ENCODE assay signal across 14 mouse cellular contexts in the genomic region with DNA sequence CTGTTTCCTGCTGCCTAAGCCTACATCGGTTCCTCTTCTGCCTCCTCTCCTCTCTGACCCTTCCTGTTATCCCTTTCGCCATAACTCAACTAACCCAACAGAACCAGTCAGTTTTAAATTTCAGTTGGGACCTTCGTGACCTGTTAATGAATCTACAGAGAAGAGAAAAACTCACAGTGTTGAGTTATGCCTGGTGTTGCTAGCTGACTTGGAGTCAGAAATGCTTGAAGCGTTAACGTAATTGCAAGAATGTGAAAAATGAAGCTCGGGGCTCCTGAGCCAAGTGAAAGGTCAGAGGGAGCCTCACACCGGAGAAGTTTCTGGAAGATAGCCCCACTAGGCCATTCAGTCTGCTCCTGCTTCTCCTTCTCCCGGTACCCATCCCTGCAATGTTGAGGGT. TPM values are rescaled to one million over a fixed set of nuclear protein-coding genes. Genes with fewer than 3 reads are reported as not detected.
DNase-seq lines count a peak whose midpoint lies in the region; ATAC-seq and TF ChIP-seq lines count a peak whose summit lies in the region.
"Had no signal": no experiment of that assay in that cellular context is flagged by ENCODE, and none has a peak within 500 bp of the region (broad histone marks: within the 10 kb centered on the region; RNA-seq: fewer than 3 reads in every experiment).

No protein-coding gene starts in this region.

- no peak overlapping the region; the same call in 1 of the 2 replicates for H3K4me3 ChIP-seq in forebrain, embryonic 16.5 days (replicated peaks; ENCODE audit: low read length)
- no peak overlapping the region for H3K4me3 ChIP-seq in forebrain, embryonic 14.5 days (ENCODE audit: low read depth, low read length)
- H3K4me3 ChIP-seq in intestine, embryonic 14.5 days (ENCODE audit: low read depth, low read length) = no peak overlapping the region
- no peak overlapping the region for H3K4me3 ChIP-seq in intestine, postnatal 0 days (ENCODE audit: low read depth, low read length)
- H3K4me3 ChIP-seq in cortical plate, adult 2 months (ENCODE audit: insufficient read depth, low read length) = no peak overlapping the region
- H3K4me3 ChIP-seq in olfactory bulb, adult 2 months (ENCODE audit: insufficient read depth, low read depth, low read length) = peak overlapping the region; percentile 34; the same call in 1 of the 2 replicates
- no peak overlapping the region for H3K4me3 ChIP-seq in cerebellum, adult 2 months (replicated peaks; ENCODE audit: insufficient read depth, low read depth, low read length)
- H3K4me3 ChIP-seq: midbrain, embryonic 12.5 days; neural tube, embryonic 12.5 days had no signal

- H3K27ac ChIP-seq in forebrain, embryonic 16.5 days (ENCODE audit: low read length) = peak overlapping the region; percentile 41; the same call in 1 of the 2 replicates
- no peak overlapping the region for H3K27ac ChIP-seq in forebrain, embryonic 14.5 days (ENCODE audit: low read depth, low read length)
- peak overlapping the region; percentile 18; the same call in 1 of the 2 replicates for H3K27ac ChIP-seq in intestine, embryonic 14.5 days (ENCODE audit: low read depth)
- no peak overlapping the region for H3K27ac ChIP-seq in intestine, postnatal 0 days (ENCODE audit: low read depth, low read length)
- H3K27ac ChIP-seq in cortical plate, adult 2 months (ENCODE audit: insufficient read depth, low read length) = peak overlapping the region; percentile 20; the same call in 1 of the 2 replicates
- peak overlapping the region; percentile 67 for H3K27ac ChIP-seq in olfactory bulb, adult 2 months (ENCODE audit: insufficient read depth, low read depth, low read length)
- H3K27ac ChIP-seq in cerebellum, adult 2 months (ENCODE audit: insufficient read depth, low read length) = no peak overlapping the region
- H3K27ac ChIP-seq: midbrain, embryonic 12.5 days; neural tube, embryonic 12.5 days had no signal

- 73% methylated on average over 8 of the region's 8 CpGs for WGBS in forebrain, embryonic 16.5 days
- WGBS in forebrain, embryonic 14.5 days = 86% methylated on average over 8 of the region's 8 CpGs
- WGBS in intestine, embryonic 14.5 days = 32% methylated on average over 8 of the region's 8 CpGs
- WGBS in intestine, postnatal 0 days = 48% methylated on average over 8 of the region's 8 CpGs
- 24% methylated on average over 8 of the region's 8 CpGs for WGBS in olfactory bulb, adult 2 months
- WGBS in cerebellum, adult 2 months = 81% methylated on average over 8 of the region's 8 CpGs

- no peak for DNase-seq in forebrain, embryonic 14.5 days (ENCODE audit: low spot score)
- DNase-seq in intestine, embryonic 14.5 days (ENCODE audit: low spot score) = peak; percentile 45
- DNase-seq in cerebellum, adult 2 months = no peak
- DNase-seq: cerebellum, postnatal 36 days; lung, postnatal 10 days; right cerebral cortex, adult 18-20 months; thymus, postnatal 4 days had no signal

- H3K9ac ChIP-seq in forebrain, embryonic 16.5 days (replicated peaks; ENCODE audit: low read depth, low read length) = no peak overlapping the region
- H3K9ac ChIP-seq in forebrain, embryonic 14.5 days (ENCODE audit: low read length) = no peak overlapping the region
- H3K9ac ChIP-seq in intestine, embryonic 14.5 days (ENCODE audit: low read length) = no peak overlapping the region
- H3K9ac ChIP-seq in intestine, postnatal 0 days (ENCODE audit: low read depth, low read length) = no peak overlapping the region
- H3K9ac ChIP-seq: midbrain, embryonic 12.5 days; neural tube, embryonic 12.5 days had no signal

- no peaks in the 10 kb centered on the region for H3K9me3 ChIP-seq in forebrain, embryonic 16.5 days (ENCODE audit: control insufficient read depth, low read length)
- no peaks in the 10 kb centered on the region for H3K9me3 ChIP-seq in forebrain, embryonic 14.5 days (replicated peaks; ENCODE audit: control insufficient read depth, low read length)
- H3K9me3 ChIP-seq in intestine, embryonic 14.5 days (ENCODE audit: control insufficient read depth, low read length) = no peaks in the 10 kb centered on the region
- no peaks in the 10 kb centered on the region for H3K9me3 ChIP-seq in intestine, postnatal 0 days (ENCODE audit: control insufficient read depth)
- H3K9me3 ChIP-seq: midbrain, embryonic 12.5 days; neural tube, embryonic 12.5 days had no signal

- no peak for TF ChIP-seq CTCF in intestine, postnatal 0 days (IDR thresholded peaks at IDR 0.05; ENCODE audit: low read depth)
- TF ChIP-seq CTCF in cortical plate, adult 2 months (IDR thresholded peaks at IDR 0.05; ENCODE audit: extremely low read depth, insufficient read depth, low read length) = no peak
- TF ChIP-seq CTCF in olfactory bulb, adult 2 months (IDR thresholded peaks at IDR 0.05; ENCODE audit: insufficient read depth, low read depth, low read length) = no peak
- no peak for TF ChIP-seq CTCF in cerebellum, adult 2 months (IDR thresholded peaks at IDR 0.05; ENCODE audit: borderline replicate concordance, insufficient read depth, low read depth, low read length)

- ATAC-seq in forebrain, embryonic 16.5 days = no peak
- no peak for ATAC-seq in forebrain, embryonic 14.5 days
- ATAC-seq in intestine, embryonic 14.5 days (replicated peaks; ENCODE audit: low FRiP score, low TSS enrichment, low read depth) = no peak
- ATAC-seq in intestine, postnatal 0 days = no peak
- no peak for ATAC-seq in megakaryocyte progenitor cell, adult 5-6 weeks (replicated peaks; ENCODE audit: poor library complexity)

- H3K4me2 ChIP-seq in forebrain, embryonic 16.5 days (ENCODE audit: low read length) = peak overlapping the region; percentile 4
- no peak overlapping the region for H3K4me2 ChIP-seq in forebrain, embryonic 14.5 days (ENCODE audit: low read length)
- H3K4me2 ChIP-seq in intestine, embryonic 14.5 days (ENCODE audit: low read length) = no peak overlapping the region
- no peak overlapping the region for H3K4me2 ChIP-seq in intestine, postnatal 0 days (replicated peaks; ENCODE audit: low read depth)
- H3K4me2 ChIP-seq: midbrain, embryonic 12.5 days; neural tube, embryonic 12.5 days had no signal

- TF ChIP-seq POLR2A in cortical plate, adult 2 months (IDR thresholded peaks at IDR 0.05; ENCODE audit: extremely low read depth, insufficient read depth, low read length) = no peak
- no peak for TF ChIP-seq POLR2A in olfactory bulb, adult 2 months (IDR thresholded peaks at IDR 0.05; ENCODE audit: insufficient read depth, low read depth, low read length)
- TF ChIP-seq POLR2A in cerebellum, adult 2 months (IDR thresholded peaks at IDR 0.05; ENCODE audit: borderline replicate concordance, insufficient read depth, low read length) = no peak

- H3K36me3 ChIP-seq in forebrain, embryonic 16.5 days (ENCODE audit: control insufficient read depth, insufficient read depth) = no peaks in the 10 kb centered on the region
- H3K36me3 ChIP-seq in forebrain, embryonic 14.5 days (ENCODE audit: control insufficient read depth, insufficient read depth, low read length) = peaks cover 43% of the 10 kb centered on the region
- H3K36me3 ChIP-seq in intestine, embryonic 14.5 days (ENCODE audit: control insufficient read depth, insufficient read depth, low read length) = peaks cover 46% of the 10 kb centered on the region
- H3K36me3 ChIP-seq in intestine, postnatal 0 days (ENCODE audit: control insufficient read depth, insufficient read depth) = no peaks in the 10 kb centered on the region

- H3K27me3 ChIP-seq in forebrain, embryonic 16.5 days (replicated peaks; ENCODE audit: control insufficient read depth, insufficient read depth, low read length) = no peaks in the 10 kb centered on the region
- H3K27me3 ChIP-seq in forebrain, embryonic 14.5 days (replicated peaks; ENCODE audit: control insufficient read depth, insufficient read depth, low read length) = no peaks in the 10 kb centered on the region
- no peaks in the 10 kb centered on the region for H3K27me3 ChIP-seq in intestine, embryonic 14.5 days (replicated peaks; ENCODE audit: control insufficient read depth, insufficient read depth, low read length)
- no peaks in the 10 kb centered on the region for H3K27me3 ChIP-seq in intestine, postnatal 0 days (replicated peaks; ENCODE audit: control insufficient read depth, insufficient read depth, low read length)
- no peaks in the 10 kb centered on the region for H3K27me3 ChIP-seq in cerebellum, adult 2 months (ENCODE audit: control insufficient read depth, insufficient read depth, low read length)
- H3K27me3 ChIP-seq: midbrain, embryonic 12.5 days; neural tube, embryonic 12.5 days had no signal

- peaks cover 50% of the 10 kb centered on the region for H3K4me1 ChIP-seq in forebrain, embryonic 16.5 days (replicated peaks; ENCODE audit: control insufficient read depth, insufficient read depth, low read length)
- peaks cover 52% of the 10 kb centered on the region for H3K4me1 ChIP-seq in forebrain, embryonic 14.5 days (ENCODE audit: control insufficient read depth, insufficient read depth, low read length)
- H3K4me1 ChIP-seq in intestine, embryonic 14.5 days (replicated peaks; ENCODE audit: control insufficient read depth, insufficient read depth, low read length) = peaks cover 30% of the 10 kb centered on the region
- no peaks in the 10 kb centered on the region for H3K4me1 ChIP-seq in intestine, postnatal 0 days (replicated peaks; ENCODE audit: control insufficient read depth, insufficient read depth, low read length)
- H3K4me1 ChIP-seq in cortical plate, adult 2 months (ENCODE audit: control insufficient read depth, insufficient read depth, low read length) = no peaks in the 10 kb centered on the region; the same call in 1 of the 2 replicates
- peaks cover 2% of the 10 kb centered on the region; the same call in 1 of the 2 replicates for H3K4me1 ChIP-seq in olfactory bulb, adult 2 months (ENCODE audit: control insufficient read depth, insufficient read depth, low read length)
- H3K4me1 ChIP-seq in cerebellum, adult 2 months (ENCODE audit: control insufficient read depth, insufficient read depth, low read length) = no peaks in the 10 kb centered on the region

RNA-seq across cellular contexts. Expression of a gene that starts 18.3 kb away (rescaled TPM):
- polyA plus RNA-seq in forebrain, embryonic 16.5 days (2015; fragmentation: Nextera tagmentation; extraction: Ambion mirVana) = 143 and 154 TPM in 2 replicates
- polyA plus RNA-seq in forebrain, embryonic 14.5 days (2014; fragmentation: Nextera tagmentation; extraction: Ambion mirVana) = 99.1 and 114 TPM in 2 replicates
- 67.3 and 73.2 TPM in 2 replicates for polyA plus RNA-seq in intestine, embryonic 14.5 days (2014; fragmentation: Nextera tagmentation; extraction: Ambion mirVana)
- polyA plus RNA-seq in intestine, postnatal 0 days (2015; fragmentation: Nextera tagmentation; extraction: Ambion mirVana) = 13.1 and 14.0 TPM in 2 replicates
- 62.9 and 86.1 TPM in 2 replicates for polyA plus RNA-seq in cortical plate, adult 2 months (2012; rRNA removed)
- 180 and 356 TPM in 2 replicates for polyA plus RNA-seq in olfactory bulb, adult 2 months (2012; ENCODE audit: insufficient read depth, insufficient read length, low replicate concordance, missing spikeins)
- 36.4 and 58.7 TPM in 2 replicates for polyA plus RNA-seq in cerebellum, adult 2 months (2012; rRNA removed)
- not detected in 2 replicates for total RNA-seq in megakaryocyte progenitor cell, adult 5-6 weeks (2015)
- not detected in 2 replicates for total RNA-seq in megakaryocyte progenitor cell, adult 5-6 weeks (2017)

Comparison
In these comparisons a context has a peak if more than half of its experiments do, and no peak if none do; other contexts are left out.
1. H3K27ac ChIP-seq: peak in forebrain, embryonic 16.5 days (single experiment), intestine, embryonic 14.5 days (single experiment), cortical plate, adult 2 months (single experiment) and olfactory bulb, adult 2 months (single experiment); none in forebrain, embryonic 14.5 days (single experiment), intestine, postnatal 0 days (single experiment) and cerebellum, adult 2 months (single experiment).